Mouse (Mus musculus) small intestine, adult 2 months (tissue): ENCODE measurements around the gene Polr2h. TPM values are rescaled to one million over a fixed set of nuclear protein-coding genes. Genes with fewer than 3 reads are reported as not detected.
A peak's percentile ranks its signal among the peaks of the same experiment; 100 is the strongest.

Source experiments
- H3K27ac ChIP-seq: fragments of 200-500 bp; 2 replicates; pipeline ENCODE4 v1.5.1; 2012; ENCODE audit warnings: low read depth, low read length, control low read depth, inconsistent platforms; ENCODE audit not compliant: insufficient read depth
- H3K27me3 ChIP-seq: fragments of 200-500 bp; 2 replicates; pipeline ENCODE4 v1.6.1; 2012; ENCODE audit warnings: mild to moderate bottlenecking, moderate library complexity, low read length, inconsistent platforms; ENCODE audit not compliant: control insufficient read depth, insufficient read depth
- H3K36me3 ChIP-seq: fragments of 200-500 bp; 2 replicates; pipeline ENCODE4 v1.6.1; 2012; ENCODE audit warnings: mild to moderate bottlenecking, low read length, control low read depth, inconsistent platforms; ENCODE audit not compliant: control insufficient read depth, insufficient read depth
- H3K4me1 ChIP-seq: fragments of 200-500 bp; 2 replicates; pipeline ENCODE4 v1.6.1; 2012; ENCODE audit warnings: low read length, inconsistent platforms, mixed read lengths; ENCODE audit not compliant: control insufficient read depth, insufficient read depth, insufficient read length
- H3K4me3 ChIP-seq: fragments of 200-500 bp; 2 replicates; pipeline ENCODE4 v1.5.1; 2012; ENCODE audit warnings: low read depth, mild to moderate bottlenecking, control low read depth, inconsistent platforms, low read length, moderate library complexity
- CTCF ChIP-seq: fragments of 200-500 bp; IDR thresholded peaks from 2 replicates; pipeline ENCODE4 v1.5.1; 2012; ENCODE audit warnings: low read depth, mild to moderate bottlenecking, control low read depth, inconsistent platforms, low read length, moderate library complexity, mixed read lengths; ENCODE audit not compliant: insufficient replicate concordance, insufficient read length; ENCODE audit errors: extremely low read depth
- POLR2A ChIP-seq: fragments of 200-500 bp; IDR thresholded peaks from 2 replicates; pipeline ENCODE4 v1.6.1; 2012; ENCODE audit warnings: low read depth, mild to moderate bottlenecking, control low read depth, inconsistent platforms, low read length, moderate library complexity
- WGBS: fragments of 180-500 bp; shearing (Covaris S2); methylation state at CpG from one replicate; pipeline ENCODE4 v1.1.7; 2018; 5-methylcytosine and 5-hydroxymethylcytosine counted together
- polyA plus RNA-seq: library from polyadenylated mRNA; depleted of rRNA; stranded (reverse); fragments of >200 nt; gene quantifications from 2 replicates; pipeline ENCODE4 v1.2.3, GENCODE M21; 2012

Polr2h gene
- polyA plus RNA-seq, 1 experiment, result 10.6 TPM

DNA sequence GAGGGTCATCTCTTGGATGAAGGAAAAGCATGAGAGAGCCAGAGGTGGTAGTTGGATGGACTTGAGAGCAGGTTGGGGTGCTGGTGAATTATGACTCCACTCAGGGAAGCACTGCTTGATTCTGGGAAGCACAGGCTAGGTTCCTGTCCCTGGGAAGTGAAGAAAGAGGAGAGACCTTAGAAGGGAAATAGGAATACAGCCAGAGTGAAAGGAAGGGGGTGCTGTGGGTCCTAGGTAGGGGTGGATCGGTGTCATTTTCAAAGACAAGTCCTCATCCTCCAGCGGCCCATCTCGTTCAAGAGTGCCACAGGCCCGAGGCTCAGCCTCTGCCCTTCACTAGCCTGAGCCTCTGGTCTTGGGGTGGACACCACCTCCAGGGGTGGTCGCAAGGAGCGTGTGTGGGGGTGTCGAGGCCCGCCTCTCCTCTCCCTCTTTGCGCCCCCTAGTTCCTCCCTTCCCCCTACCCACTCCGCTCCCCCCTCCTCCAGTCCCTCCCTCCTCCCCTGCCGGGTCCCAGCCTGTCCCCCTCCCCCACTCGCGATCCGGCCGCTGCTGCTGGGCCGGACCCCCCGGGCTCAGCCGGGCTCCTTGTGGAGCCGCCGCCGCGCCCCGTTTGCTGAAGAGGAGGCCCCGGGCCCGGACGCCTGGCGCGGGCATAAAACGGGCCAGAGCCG, 14.9 kb downstream of the Polr2h start:
- H3K4me1 ChIP-seq, result peaks cover 13% of the 10 kb centered on the region
- no peak overlapping the region for H3K27ac ChIP-seq
- no peaks in the 10 kb centered on the region for H3K36me3 ChIP-seq
- 11% methylated on average over 29 of the region's 30 CpGs for WGBS
- no peak for TF ChIP-seq CTCF
- TF ChIP-seq POLR2A, result no peak
- peak overlapping the region; percentile 68 for H3K4me3 ChIP-seq
- H3K27me3 ChIP-seq, result peaks cover 20% of the 10 kb centered on the region

DNA sequence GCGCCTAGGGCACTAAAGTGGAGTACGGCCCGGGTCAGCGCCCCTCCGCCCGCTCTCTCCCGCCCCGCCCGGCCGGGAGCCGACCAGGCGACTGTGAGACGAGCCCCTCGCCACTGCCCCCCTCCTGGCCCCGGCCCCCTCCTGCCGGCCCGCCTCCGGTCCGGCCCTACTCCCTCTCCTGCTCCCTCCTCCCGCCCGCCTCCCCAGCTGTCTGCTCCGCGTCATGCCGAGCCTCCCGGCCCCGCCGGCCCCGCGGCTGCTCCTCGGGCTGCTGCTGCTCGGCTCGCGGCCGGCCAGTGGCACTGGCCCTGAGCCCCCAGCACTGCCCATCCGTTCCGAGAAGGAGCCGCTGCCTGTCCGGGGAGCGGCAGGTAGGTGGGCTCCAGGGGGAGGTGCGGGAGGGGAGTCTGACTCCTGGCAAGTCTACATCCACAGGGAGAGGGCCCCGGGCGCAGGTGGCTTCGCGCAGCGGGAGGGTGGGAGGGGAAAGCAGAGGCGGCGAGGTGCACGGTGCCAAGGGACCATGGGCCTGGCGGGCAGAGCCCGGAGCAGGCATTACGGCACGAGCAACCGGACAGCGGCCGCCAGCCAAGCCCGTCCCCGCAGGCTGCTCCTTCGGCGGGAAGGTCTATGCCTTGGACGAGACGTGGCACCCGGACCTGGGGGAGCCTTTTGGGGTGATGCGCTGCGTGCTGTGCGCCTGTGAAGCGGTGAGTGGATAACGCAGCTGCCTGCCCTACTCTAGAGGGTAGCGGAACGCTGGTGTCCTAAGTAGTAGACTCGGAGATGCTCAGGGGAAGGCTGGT, 15.7 kb downstream of the Polr2h start, which contains the start of gene Chrd:
Gene Chrd (plus strand): TSS at position 203 of the 806 bp plus-strand sequence.
- H3K36me3 ChIP-seq, result no peaks in the 10 kb centered on the region
- H3K27ac ChIP-seq, result no peak within 1 kb of the TSS
- under 1% methylated on average over 65 of the region's 70 CpGs for WGBS
- H3K27me3 ChIP-seq, result peaks cover 20% of the 10 kb centered on the region
- H3K4me3 ChIP-seq, result peak within 1 kb of the TSS; percentile 68
- TF ChIP-seq POLR2A (no peak), CTCF (no peak)
- H3K4me1 ChIP-seq, result peaks cover 13% of the 10 kb centered on the region

DNA sequence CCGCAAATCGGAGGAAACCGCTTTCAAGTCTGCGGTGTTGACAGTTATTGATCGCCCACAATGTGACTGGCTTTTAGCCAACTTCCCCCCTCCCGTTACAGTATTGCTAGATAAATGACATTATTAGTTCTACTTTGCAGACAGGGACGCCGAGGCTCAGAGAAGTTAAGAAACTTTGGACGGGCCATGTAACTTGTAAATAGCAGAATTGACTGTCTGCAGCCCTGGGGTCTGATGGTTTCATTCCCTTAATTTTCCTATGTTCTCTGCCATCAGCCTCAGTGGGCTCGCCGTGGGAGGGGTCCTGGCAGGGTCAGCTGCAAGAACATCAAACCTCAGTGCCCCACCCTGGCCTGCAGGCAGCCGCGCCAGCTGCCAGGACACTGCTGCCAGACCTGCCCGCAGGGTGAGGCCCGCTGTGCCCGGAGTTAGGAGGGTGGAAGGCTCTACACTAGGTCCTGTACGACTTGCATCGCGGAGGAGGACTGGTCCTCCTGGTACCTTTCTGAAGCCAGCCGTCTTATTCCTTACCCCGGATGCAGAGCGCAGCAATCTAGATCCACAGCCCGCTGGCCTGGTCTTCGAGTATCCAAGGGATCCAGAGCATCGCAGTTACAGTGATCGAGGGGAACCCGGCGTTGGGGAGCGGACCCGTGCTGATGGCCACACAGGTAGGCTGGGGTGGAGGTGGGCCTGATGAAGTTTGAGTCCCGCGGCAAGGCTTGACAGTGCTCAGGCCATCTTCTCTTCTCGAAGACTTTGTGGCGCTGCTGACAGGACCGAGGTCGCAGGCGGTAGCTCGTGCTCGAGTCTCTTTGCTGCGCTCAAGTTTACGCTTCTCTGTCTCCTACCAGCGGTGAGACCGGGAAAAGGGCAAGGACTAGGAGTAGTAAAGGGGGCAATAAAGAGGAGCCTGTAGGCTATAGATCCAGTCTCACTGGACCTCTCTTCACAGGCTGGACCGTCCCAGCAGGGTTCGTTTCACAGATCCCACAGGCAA, 16.6 kb downstream of the Polr2h start, which contains the start of gene Thpo:
Gene Thpo (minus strand): TSS at position 781 of the 1,000 bp plus-strand sequence.
- Histone ChIP-seq H3K4me3 (peak within 1 kb of the TSS; percentile 68), H3K27ac (no peak within 1 kb of the TSS), H3K4me1 (peaks cover 13% of the 10 kb centered on the region), H3K36me3 (no peaks in the 10 kb centered on the region), H3K27me3 (peaks cover 20% of the 10 kb centered on the region)
- no peak for TF ChIP-seq POLR2A
- WGBS, result 9% methylated on average over 45 of the region's 45 CpGs

DNA sequence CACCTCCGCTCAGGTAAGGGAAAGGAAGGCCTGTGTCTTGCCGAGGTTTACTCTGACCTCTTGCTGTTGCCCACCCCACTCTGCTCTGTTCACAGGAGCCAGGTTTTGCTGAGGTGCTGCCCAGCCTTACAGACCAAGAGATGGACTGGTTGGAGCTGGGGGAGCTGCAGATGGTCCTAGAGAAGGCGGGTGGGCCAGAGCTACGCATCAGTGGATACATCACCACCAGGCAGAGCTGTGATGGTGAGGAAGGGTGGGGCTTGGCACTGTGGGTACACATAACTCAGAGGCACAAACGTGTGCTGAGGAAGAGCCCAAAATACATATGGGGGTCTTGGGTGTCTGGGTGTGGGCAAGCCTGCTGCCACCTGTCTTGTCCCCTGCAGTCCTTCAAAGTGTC, 18.2 kb downstream of the Polr2h start:
- peaks cover 20% of the 10 kb centered on the region for H3K27me3 ChIP-seq
- peaks cover 8% of the 10 kb centered on the region for H3K4me1 ChIP-seq
- H3K4me3 ChIP-seq, result no peak overlapping the region
- H3K36me3 ChIP-seq, result no peaks in the 10 kb centered on the region
- TF ChIP-seq POLR2A, result no peak
- no peak for TF ChIP-seq CTCF
- H3K27ac ChIP-seq, result no peak overlapping the region
- WGBS, result 80% methylated on average over 5 of the region's 5 CpGs

DNA sequence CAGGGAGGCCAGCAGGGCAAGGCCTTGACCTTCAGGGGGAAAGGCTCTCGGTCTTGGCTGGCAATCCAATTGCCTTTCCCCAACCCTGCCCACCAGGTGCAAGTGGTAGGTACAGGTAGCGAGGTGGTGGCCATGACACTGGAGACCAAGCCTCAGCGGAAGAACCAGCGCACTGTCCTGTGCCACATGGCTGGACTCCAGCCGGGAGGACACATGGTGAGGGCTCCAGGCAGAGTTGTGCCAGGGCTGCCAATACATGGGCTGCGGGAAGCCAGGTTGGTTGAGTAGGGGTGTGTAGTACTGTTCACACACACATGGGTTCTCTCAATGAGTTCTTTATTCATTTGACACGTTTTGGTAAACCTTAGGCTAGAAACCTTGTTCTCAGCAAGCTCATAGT, 18.7 kb downstream of the Polr2h start:
- Histone ChIP-seq H3K27me3 (peaks cover 20% of the 10 kb centered on the region), H3K4me3 (no peak overlapping the region), H3K27ac (no peak overlapping the region), H3K4me1 (peaks cover 6% of the 10 kb centered on the region), H3K36me3 (no peaks in the 10 kb centered on the region)
- 85% methylated on average over 7 of the region's 7 CpGs for WGBS
- no peak for TF ChIP-seq POLR2A
- no peak for TF ChIP-seq CTCF

DNA sequence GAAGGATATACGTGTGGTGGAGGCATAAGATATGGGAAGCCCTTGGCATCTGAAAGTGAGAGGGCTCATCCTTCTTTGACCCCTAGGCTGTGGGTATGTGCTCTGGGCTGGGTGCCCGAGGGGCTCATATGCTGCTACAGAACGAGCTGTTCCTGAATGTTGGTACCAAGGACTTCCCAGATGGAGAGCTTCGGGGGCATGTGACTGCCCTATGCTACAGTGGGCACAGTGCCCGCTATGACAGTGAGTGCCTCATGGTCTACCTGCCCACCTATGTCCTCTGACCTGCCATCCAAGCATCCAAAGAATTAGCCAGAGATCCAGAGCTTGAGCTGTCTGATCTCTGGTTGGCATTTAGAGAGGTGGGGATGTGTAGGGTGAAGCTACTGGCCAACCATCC, 19.4 kb downstream of the Polr2h start:
- H3K4me1 ChIP-seq, result peaks cover 6% of the 10 kb centered on the region
- TF ChIP-seq POLR2A, result no peak
- TF ChIP-seq CTCF, result no peak
- peaks cover 20% of the 10 kb centered on the region for H3K27me3 ChIP-seq
- WGBS, result 85% methylated on average over 5 of the region's 5 CpGs
- H3K4me3 ChIP-seq, result no peak overlapping the region
- no peaks in the 10 kb centered on the region for H3K36me3 ChIP-seq
- no peak overlapping the region for H3K27ac ChIP-seq

DNA sequence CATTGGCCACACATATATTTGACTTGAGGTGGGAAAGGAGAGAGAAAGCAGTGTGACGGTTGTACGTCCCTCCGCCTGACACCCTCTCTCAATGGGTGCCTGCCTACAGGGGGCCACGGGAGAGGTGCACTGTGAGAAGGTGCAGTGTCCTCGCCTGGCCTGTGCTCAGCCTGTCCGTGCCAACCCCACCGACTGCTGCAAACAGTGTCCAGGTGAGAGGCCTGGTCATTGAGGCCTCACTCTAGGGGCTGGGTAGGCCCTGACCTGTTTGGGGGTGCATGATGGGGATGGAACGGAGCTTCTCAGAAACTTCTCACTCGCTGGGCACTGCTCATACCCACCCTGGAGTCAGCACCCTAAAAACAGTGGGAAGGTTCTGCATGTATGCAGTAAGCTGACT, 22.4 kb downstream of the Polr2h start:
- H3K4me1 ChIP-seq, result no peaks in the 10 kb centered on the region
- no peak for TF ChIP-seq CTCF
- no peak for TF ChIP-seq POLR2A
- WGBS, result 92% methylated on average over 9 of the region's 9 CpGs
- no peak overlapping the region for H3K27ac ChIP-seq
- H3K36me3 ChIP-seq, result no peaks in the 10 kb centered on the region
- no peaks in the 10 kb centered on the region for H3K27me3 ChIP-seq
- no peak overlapping the region for H3K4me3 ChIP-seq
